Mouse (Mus musculus) heart, embryonic 15.5 days (tissue): ENCODE data around the gene Ythdc1. TPM values are rescaled to one million over a fixed set of nuclear protein-coding genes. Genes with fewer than 3 reads are reported as not detected.

Experiments used
- polyA plus RNA-seq: library from polyadenylated mRNA; unstranded; fragments of >200 nt; fragmentation: Nextera tagmentation; extraction: Ambion mirVana; gene quantifications from 2 replicates; pipeline ENCODE4 v1.2.1, GENCODE M21; 2015

Gene Ythdc1
- polyA plus RNA-seq, 1 experiment from 2014 or later: 23.2 TPM

Other genes with a start within 250 kb of the Ythdc1 start
- gene Tmprss11f, start 171.8 kb upstream of the Ythdc1 start, polyA plus RNA-seq: not detected in 2 replicates
- not detected in 2 replicates for gene Tmprss11b, start 127.9 kb upstream of the Ythdc1 start, polyA plus RNA-seq
- not detected in 2 replicates for gene Tmprss11e, start 58.4 kb upstream of the Ythdc1 start, polyA plus RNA-seq
- gene Ugt2b34, start 102.7 kb downstream of the Ythdc1 start, polyA plus RNA-seq: 0.05 and 0.47 TPM in 2 replicates
- gene Ugt2b1, start 122.3 kb downstream of the Ythdc1 start, polyA plus RNA-seq: not detected in 2 replicates
- gene Ugt2b35, start 196.6 kb downstream of the Ythdc1 start, polyA plus RNA-seq: not detected in 2 replicates